Mouse (Mus musculus): ENCODE results near the gene Prune2. TPM values are rescaled to one million over a fixed set of nuclear protein-coding genes. Genes with fewer than 3 reads are reported as not detected.
A peak's percentile ranks its signal among the peaks of the same experiment; 100 is the strongest.

The Prune2 gene
- total RNA-seq, 1 experiment from 2014 or later, result 17.4 TPM

DNA sequence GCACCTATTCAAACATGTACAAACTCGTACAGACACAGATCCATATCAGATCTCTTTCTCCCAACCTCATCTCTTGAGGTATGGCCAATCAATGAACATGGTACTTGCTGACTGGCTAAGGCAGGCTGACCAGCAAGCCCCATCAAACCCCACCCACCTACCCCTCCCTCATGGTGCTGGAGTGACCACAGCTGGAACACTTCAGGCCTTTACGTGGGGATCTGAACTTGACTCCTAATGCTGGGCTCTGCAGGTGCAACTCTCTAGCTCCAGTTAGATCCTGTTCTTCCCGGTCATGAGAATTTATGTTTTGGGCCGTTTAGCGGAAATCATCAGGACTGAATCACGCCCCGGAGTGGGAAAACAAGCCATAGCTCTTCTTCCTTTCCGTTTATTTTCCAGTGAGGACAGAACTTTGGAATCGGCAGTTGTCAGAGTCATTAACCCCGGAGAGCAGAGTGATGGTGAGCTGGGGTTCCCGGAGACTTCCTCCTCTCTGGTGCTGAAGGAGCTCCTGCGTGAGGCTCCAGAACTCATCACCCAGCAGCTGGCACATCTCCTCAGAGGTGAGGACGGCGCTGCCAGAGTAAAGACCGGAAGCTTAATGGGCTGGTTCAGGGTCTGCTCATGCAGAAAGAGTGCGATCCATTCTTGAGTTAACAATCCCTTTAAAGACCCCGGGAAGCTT lies 50.4 kb downstream of the Prune2 start:
- DNase-seq, result no peak

DNA sequence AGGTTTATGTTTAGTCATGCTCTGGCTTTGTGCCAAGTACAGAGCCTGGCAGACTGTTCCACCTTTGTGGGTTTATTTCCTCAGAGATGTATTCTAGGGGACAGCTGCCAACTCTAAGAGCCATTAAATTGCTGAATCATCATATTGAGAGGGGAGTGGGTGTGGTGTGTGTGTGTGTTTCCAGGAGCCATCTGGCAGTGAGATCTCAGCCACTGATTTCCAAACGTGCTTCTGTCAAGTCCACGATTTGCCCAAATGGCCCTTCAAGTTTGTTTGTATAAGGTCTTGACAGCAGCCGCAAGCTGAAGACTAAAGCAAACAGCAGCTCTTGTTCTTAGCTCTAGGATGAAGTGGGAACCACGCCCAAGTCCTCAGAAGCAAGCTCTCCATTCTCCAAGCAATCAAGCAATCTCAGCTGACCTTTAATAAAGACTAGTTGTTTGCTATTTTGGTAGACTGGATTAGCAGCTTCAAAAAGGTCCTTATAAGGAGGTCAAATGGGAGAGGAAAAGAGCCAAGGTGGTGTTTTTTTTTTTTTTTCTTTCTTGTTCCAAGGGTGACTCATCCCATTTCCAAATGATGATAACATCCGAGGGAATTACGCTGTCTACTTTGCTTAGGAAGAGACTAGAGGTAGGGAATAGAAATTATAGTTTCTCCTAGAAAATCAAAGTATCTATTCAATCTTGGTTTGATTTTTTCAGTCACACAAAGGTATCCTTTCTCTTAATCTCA lies 55.5 kb downstream of the Prune2 start:
- DNase-seq, result peak; percentile 36

DNA sequence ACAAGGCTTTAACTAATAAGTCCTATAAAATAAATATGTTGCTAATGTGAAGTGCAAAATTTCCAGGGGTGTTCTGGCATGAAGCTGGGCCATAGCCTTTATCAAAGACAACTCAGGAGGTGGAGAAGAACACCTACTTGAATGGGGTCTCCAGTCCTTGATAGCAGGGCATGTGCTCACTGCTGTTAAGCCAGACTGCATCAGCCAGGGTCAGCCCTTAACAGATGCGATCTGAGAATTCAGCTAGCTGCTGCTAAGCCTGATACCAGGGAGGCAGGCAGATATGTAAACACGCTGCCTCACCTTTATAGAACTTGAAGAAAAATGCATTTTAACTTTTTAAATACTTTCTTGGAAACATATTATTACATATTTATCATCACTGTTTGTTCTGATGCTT lies 57.2 kb downstream of the Prune2 start:
- DNase-seq, result no peak

DNA sequence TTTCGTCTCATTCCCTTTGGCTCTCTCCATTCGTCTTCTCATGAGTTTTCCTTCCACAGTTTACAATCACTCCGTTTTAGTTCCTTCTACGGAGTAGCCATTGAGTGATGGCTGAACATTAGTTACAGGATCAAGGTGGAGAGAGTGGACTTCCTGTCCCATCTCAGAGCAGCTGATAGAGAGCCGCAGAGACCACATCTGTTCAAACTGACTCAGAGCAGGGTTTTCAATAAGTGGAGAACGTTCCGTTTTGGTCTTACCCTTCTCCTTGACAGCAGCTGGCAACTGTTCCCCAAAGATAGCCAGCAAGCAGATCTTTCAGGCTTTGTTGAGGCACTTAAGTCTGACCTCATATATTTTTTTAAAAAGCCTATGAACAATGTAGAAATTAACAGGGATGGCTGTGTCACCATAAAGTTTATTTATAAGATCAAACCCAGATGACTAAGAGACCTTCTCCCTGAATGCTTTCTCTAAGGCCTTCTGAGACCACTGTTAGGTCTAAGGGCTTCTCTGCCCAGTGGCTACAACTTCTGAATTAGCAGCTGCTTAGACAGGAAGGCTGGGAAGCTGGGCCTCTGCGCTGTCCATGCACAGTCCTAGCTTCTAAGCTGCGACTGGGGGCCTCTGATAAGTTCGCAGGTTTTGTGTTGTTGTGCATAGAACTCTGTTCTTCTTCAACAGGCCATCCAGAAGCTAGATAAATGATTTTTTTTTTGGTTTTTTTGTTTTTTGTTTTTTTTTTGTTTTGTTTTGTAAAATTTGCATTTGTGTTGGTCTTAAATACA lies 58.6 kb downstream of the Prune2 start:
- no peak for DNase-seq

DNA sequence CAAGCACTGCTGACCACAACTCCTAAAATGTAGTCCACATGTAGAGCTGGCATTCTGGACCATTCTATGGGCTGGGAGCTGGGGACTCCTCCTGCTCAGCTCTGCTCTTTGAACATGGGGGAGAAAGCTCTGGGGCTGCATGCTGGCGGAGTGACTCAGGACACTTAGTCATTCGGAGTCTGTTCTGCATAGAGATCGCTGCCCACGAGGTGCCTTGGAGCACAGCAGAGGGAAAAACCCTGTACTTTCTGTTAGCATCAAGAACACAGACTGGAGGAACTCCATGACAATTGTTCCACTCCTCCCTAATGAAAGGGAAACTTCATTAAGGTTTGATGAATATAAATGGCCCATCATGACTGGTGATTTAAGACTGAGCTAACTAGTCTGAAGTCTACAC lies 68.8 kb downstream of the Prune2 start:
- DNase-seq, result peak; percentile 30

DNA sequence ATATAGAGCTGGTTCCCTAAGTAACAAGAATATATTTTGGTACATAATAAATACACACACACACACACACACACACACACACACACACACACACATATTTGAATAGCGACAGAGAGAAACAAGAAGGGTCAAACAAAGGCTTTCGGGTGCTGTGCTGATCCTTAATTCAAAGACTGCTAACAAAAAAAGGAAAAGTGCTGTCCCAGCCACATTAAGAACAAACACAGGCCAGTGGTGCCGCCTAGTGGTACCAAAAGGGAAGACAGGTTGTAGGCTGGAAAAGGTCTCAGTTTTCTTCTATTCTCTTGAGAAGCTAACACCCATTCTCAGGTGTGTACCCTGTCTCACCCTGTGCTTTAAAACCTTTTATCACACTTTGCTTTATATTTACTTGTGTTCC lies 74.4 kb downstream of the Prune2 start:
- peak; percentile 71 for DNase-seq

DNA sequence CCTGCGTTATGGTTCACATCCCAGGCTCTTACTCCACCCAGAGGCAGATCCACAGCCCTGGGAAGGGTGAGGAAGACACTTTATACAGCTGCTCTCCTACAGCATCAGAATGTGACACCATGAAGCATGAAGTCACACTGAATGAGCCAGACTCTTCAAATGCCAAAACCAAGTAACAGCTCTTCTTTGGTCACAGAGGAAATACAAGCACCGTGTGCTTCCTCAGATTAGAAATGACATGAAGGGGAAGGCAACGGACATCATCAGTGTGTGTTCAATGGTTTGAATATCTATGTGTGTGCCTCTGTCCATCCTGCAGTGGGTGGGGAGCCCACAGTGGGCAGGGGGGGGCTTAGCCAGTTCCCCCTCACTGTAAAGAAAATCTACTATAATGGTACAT lies 76.4 kb downstream of the Prune2 start:
- no peak for DNase-seq

DNA sequence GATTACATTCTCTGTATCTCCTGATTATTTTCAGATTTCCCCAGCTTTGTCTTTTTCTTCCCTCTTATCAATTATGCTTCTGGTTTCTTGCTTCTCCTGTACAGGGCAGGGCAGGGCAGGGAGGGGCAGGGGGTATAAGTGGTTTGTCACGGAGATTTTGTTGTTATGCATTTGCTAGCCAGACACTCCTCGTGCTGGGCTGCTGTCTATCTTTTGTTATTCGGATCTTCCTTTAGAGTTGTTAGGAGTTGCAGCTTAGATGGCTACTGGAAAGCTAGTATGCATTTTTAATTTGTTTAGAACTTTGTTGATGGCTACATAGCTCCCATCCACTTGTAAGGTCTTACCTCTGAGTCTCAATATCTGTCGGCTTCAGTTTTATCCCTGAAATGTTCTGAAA lies 91.0 kb downstream of the Prune2 start:
- DNase-seq, result no peak

DNA sequence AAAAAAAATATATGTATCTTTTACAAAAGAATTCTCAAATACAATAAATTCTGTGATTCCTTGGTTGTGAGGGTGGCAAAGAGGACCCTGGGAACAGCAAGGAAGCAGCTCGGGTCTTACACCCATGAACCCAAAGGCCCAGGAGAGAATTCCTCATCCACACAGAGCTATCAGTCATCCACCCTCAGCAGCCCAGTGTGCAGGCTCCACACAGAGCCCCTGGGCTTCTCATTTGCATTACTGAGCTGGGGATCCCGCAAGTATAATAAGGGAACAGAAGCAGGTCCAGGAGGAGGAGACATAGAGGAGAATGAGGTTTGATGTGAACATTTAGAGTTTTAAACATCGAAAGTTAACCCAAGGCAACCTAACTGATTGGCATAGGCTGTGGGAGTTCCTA lies 100.0 kb downstream of the Prune2 start:
- no peak for DNase-seq

DNA sequence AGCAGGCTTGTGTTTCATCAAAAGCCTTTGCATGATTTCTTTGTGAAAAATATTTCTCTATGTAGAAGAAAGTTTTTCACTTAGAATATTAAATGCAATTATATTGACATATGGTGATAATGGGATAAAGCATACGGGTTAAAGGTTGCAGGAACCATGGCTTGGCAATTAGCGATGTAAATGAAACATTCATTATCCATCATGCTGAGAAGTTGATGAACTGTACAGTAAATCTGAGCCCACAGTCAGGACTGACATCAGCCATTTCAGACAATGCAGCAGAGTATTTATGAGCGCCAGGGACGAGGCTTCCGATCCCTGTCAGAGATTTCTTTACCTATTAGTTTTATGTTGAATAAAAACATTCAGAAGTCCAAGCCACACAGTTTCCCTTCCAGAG lies 104.2 kb downstream of the Prune2 start:
- no peak for DNase-seq

DNA sequence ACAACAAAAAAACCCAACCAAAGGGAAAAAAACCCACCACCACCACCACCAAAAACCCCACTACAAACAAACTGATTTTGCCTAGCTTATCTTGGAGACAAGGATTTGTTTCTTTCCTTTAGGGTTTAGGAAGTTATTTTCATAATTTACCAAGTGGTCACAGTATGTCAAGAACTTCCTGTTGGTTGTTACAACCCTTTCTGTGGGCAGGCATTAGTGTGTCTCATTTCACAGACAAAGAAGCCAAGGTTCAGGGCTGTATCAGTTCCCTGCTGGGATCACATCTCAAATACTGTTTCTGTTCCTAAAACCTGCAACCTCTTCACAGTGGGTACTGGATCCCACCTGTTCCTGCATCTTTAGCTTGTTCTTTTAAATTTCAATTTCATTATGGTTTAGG lies 108.5 kb downstream of the Prune2 start:
- DNase-seq, result no peak

DNA sequence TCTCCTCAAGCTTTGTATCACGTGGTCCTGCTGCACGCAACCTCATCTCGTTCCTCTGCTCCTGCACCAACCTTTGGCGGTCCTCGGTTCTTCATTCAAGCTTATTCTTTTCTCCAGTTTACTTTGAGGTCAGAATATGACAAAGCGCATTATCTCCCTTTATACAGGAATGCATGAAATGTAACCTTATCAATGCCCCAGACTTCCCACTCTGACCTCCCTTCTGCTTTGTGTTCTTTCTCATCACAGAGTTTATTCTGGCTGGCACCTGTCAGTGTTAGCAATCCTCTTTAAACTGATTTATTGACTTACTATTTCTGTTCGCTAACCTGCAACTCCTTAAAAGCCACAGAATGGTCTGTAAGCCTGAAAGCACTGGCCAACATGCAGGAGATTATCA lies 113.1 kb downstream of the Prune2 start:
- DNase-seq, result no peak

DNA sequence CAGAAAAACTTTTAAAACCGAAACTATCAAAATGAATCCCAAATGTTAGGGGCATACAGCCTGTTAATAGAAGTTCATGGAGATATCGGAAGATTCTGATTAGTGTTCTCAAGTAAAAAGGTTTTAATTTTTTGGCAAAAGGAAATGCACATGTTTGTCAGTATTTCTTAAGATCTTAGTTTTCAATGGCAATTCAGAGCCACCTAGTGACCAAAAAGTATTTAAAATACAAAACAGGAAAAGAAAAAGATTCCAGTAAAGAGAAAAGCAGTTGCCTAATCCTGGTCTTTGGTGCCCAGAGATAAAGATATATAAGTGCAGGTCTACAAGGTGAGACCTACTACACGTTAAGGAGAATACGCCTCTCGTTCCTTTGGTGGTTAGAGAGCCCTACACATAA lies 115.3 kb downstream of the Prune2 start:
- no peak for DNase-seq

DNA sequence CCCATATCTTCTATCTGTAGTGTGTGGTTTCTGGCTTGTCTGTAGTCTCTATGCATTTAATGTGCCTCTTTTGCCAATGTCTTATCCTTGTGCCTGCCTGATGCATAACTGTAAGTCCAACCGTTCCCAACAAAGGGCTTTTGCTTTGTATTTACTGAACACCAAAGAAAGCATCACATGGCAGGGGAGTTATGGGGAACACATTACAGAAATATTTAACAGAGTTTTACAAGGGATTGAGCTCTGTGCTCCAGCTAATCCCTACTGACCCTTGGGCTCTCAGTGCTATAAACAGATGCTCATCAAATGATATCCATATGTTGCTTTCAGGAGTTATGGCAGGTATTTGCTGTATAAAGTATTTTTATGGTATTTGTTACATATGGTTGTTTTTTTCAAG lies 116.3 kb downstream of the Prune2 start:
- DNase-seq, result no peak

DNA sequence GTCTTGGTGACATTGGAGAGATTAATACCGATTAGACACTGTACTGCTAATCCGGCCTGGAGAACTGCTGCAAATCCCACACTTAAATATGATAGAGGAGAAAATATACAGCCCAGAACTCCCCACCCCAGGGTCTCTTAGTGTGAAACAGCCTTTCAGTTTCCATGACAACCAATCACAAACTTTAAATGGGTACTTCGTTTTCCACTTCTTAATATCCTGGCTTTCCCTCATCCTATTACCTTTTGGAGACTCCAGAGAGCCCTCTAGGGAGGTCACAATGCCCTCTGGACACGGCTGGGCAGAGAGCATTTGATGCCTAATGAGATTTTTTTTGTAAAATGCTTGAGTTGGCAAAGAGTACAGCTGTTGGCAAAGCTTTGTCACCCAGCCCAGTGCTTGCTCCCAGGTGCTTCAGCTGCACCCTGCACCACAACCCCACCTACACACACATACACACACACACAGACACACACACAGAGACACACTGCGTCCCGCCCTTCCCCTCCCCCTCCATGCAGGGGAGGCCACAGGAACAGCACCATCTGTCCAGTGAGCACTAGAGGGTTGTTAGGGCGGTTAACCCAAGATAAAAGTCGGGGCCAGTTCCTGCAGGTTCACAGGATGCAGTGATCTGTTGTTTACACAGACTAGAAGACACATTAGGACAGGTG lies 122.9 kb downstream of the Prune2 start:
- peak; percentile 4 for DNase-seq

DNA sequence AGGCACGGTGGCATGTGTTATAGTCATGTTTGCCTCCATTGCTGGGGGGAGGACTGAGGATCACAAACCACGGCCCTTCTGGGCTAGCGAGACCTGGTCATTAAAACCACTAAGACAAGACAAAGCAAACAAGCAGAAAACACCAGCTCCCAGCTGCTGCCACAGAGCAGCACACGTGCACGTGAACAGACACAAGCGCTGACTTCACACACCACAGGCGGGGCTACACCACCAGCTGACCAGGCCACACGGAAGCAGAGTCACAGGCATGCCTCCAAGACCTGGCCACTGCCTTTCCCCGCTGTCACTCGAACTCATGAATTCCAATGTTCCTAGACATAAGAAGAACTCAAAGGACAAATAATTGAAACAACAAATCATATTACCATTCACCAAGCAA lies 125.5 kb downstream of the Prune2 start:
- DNase-seq, result no peak

DNA sequence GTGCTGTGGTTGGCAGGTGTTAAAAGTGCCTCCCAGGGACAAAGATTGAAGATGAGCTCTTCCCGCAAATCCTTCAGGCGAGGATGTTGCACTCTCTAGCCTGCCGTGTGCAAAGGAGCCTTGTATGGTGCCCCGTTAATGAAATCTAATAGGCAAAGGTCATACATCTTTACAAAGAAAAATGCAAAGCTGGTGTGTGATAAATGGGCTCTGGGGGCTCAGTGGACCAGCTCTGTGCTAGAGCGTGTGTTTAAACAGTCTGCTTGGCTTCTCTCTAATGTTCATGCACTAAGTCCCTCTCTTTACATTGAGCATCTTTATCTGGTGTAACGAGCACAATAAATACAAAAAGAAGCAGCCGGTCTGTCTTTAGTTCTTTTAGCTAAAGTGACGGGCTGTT lies 138.1 kb downstream of the Prune2 start:
- DNase-seq, result no peak

DNA sequence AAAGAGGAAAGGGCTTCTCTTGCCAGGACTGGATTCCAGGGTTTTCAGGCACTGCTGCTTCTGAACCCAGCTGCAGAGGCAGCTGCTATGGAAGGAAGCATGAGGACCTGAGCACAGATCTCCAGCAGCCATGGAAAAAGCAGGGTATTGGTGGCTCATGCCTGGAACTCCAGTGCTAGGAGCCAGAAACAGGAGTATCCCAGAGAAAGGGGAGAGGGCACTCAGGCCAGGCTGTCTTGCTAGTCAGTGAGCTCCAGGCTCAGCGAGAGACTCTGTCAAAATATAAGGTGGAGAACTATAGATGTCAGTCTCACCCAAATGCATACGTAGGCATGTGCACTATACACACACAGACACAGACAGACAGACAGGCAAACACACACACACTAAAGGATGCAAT lies 140.4 kb downstream of the Prune2 start:
- no peak for DNase-seq

DNA sequence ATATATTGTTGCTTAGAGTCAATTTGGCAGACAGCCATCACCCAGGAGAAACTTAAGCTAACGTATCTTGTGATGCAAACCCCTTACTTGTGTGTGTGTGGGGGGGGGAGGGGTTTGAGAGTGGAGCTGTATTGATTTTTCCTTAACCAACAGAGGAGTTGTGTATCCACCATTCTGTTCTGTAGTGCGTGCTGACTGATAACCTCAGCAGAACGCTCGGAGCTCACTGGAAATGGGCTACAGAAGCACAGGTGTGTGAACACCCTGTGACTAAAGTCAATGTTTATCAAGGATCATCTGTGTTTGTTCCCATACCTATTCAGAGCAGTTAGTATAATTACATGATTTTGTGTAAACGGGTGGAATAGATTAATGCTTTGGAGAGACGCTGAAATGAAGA lies 141.3 kb downstream of the Prune2 start:
- no peak for DNase-seq

DNA sequence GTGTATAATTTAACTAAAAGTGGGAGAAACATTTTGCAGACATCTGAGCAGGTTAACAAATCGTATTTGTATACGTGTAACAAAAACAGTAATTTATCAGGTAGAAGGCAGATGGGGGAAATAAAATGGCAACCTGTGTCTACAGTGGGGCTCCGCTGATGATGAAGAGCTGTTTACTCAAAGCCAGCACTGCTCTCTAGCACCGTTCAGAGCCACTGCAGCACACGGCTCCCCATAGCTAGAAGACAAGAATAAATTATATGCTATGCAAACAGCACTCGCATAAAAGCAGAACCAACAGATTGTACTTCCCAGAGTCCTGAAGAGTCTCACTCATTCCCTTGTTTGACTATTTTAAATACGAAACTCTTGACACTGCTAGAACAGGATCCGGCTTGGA lies 152.9 kb downstream of the Prune2 start:
- DNase-seq, result no peak

DNA sequence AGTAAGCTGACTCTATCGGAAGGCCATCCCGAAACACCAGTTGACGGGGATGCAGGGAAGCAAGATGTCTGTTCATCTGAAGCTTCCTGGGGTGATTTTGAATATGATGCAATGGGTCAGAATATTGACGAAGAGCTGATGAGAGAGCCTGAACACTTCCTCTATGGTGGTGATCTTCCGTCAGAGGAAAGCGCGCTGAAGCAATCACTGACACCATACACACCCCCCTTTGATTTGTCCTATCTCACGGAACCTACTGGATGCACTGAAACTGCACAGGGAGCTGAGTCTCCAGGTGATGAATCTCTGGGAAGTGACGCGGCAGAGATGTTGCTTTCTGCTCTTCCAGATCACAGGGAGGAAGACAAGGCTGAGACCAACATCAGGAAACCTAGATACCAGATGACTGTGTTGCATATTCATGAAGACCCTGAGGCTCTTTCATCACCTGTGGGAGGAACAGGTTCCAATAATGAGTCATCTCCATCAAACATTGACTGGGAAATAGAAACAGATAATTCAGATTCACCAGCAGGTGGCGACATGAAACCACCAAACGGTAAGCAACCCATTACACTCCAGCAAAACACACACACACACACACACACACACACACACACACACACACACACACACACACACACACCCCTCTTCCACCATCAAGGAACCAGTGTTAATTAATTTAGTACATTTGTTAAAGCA lies 168.3 kb downstream of the Prune2 start:
- peak; percentile 58 for DNase-seq

DNA sequence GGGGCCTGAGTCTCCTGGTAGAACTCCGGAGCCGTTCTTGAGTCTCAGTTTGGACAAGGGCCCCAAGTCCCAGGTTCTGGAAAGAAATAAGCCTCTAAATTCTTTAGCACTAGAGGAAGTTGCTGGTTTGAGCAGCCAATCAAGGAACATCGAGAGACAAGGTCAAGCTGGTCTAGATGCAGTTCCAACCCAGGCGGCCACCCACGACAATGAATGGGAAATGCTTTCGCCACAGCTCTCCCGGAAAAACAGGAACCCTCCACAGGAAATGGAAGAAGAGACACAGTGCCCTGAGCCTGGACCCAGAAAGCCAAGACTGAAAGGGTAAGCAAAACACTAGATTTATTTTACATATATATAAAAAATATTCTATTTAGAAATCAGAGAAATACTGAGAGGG lies 169.5 kb downstream of the Prune2 start:
- DNase-seq, result no peak
